Mouse (Mus musculus) lung, postnatal 0 days (tissue): ENCODE measurements around the gene Chn2.

Source experiments
- CTCF ChIP-seq: IDR thresholded peaks from 2 replicates; pipeline ENCODE4 v1.5.1; 2016; ENCODE audit warnings: antibody characterized with exemption, mild to moderate bottlenecking
- EP300 ChIP-seq: IDR thresholded peaks from 2 replicates; pipeline ENCODE4 v1.6.1; 2016; ENCODE audit warnings: antibody characterized with exemption, mild to moderate bottlenecking, control low read depth

- no peak for TF ChIP-seq CTCF
- TF ChIP-seq EP300, result no peak
These were observed 60.3 kb downstream of the Chn2 start for GRCm38 (mm10) chr6:54099659-54100058.
